Mouse (Mus musculus) layer of hippocampus, postnatal 14 days (tissue): ENCODE data around the gene Olfr303. TPM values are rescaled to one million over a fixed set of nuclear protein-coding genes. Genes with fewer than 3 reads are reported as not detected.
"Not testable (repeated sequence)": the region's sequence is repeated elsewhere in the genome, so short reads cannot be mapped to it uniquely, and the experiment has no call there.

Experiments
- DNase-seq, 2 experiments: peaks; one replicate each; pipeline ENCODE4 v3.0.0; 2021 to 2022; ENCODE audit warnings: low spot score in 2 of 2, mixed read lengths in 1 of 2
- long read RNA-seq, 2 experiments: library from polyadenylated mRNA; stranded (forward); transcript quantifications; one replicate each; pipeline ENCODE4 v2.0.0; 2021
- total RNA-seq, 2 experiments: library from RNA; stranded (reverse); gene quantifications; 2 replicates each; pipeline ENCODE4 v1.2.3; 2021

The Olfr303 gene
- total RNA-seq: not detected
- long read RNA-seq, experiment 1: 0 reads
- long read RNA-seq, experiment 2: 0 reads

DNA sequence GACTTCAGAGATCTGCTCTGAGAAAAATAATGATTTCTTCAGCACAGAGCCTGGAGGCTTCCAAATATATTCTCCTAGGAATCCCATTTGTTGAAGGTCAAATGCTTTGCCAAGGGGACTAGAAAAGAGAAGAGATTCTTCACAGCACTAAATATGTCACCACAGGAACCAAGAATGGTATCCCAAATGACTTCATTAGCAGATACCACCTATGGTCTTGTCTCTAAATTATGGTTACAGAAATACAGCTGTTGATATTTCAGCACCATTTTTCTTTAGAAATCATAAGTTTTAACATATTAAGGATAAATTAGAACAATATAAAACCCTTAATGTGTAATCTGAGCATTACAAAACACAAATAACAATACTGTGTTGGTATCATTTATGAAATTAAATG lies at the start of gene Olfr303:
Olfr303 (minus strand) TSS at position 101 of the 400 bp plus-strand sequence.
- no peak for DNase-seq

DNA sequence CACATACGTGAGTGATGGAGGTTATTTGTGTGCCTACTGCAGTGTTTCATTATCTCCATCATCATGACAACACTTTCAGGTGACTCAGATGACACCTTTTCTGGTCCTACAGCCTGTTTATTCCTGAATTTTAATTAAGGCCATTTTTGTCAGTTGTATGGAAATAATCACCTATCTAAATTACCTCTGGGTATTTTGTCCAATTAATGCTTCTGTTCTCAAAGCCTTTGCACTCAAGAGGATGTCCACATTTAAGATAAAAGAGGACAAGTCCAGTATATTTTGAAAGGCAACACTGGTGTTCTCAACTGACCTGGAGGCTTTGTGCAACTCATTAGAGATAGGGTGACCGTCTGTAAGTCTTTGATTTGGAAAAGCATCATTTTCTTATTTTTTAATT lies 6.0 kb upstream of the Olfr303 start, which contains the start of gene Olfr301:
Olfr301 (plus strand) TSS at position 301 of the 400 bp plus-strand sequence.
- DNase-seq: no peak

DNA sequence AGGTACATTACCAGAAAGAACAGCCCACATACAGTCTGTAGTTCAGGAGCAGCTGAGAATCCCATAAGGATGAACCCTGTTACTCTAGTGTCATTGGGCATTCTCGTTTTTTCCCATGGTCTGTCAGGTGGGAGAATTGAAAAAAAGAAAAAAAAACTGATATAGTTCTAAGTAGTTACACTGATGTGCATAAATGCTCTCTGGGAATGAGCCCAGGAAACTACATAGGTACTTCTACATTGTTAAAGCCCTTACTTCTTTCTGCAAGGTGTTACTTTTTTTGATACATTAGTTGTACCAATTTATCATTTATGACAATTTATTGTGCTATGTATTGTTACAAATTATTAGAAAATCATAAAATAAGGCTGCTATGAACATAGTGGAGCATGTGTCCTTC lies 11.0 kb downstream of the Olfr303 start, which contains the start of gene Olfr304:
Olfr304 (minus strand) TSS at position 101 of the 400 bp plus-strand sequence.
- no peak for DNase-seq

DNA sequence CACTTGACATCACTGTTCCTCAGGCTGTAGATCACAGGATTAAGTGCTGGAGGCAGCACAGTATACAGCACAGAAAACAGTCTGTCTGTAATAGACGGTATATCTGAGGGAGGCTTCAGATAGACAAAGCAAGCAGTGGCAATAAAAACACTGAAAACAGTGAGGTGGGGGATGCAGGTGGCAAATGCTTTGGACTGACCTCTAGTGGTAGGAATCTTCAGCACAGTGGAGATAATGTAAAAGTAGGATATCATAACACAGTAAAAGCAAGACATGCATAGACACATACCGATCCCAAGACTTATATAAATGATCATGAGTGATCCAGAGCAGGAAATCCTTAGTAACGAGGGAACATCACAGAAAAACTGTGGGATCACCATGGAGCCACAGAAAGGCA lies 11.8 kb downstream of the Olfr303 start:
- no peak for DNase-seq

DNA sequence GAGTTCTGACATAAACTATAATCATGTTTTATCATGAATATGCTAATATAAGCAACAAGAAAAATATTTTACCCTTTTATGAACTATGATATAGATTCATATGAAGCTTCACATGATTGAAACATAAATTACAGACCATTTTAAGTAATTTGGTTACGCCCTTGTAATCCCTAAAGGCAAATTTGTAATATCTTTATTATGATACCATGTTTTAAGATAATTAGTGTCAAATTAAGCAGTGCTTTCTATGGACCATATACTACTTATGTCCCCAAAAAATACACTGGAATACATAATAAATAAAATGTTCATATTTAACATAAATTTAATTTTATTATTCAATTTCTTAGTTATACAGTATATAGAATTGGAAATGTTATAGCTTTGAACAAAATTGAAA lies 30.8 kb downstream of the Olfr303 start, which contains the start of gene Olfr305:
Olfr305 (minus strand) TSS at position 101 of the 400 bp plus-strand sequence.
- no peak for DNase-seq

DNA sequence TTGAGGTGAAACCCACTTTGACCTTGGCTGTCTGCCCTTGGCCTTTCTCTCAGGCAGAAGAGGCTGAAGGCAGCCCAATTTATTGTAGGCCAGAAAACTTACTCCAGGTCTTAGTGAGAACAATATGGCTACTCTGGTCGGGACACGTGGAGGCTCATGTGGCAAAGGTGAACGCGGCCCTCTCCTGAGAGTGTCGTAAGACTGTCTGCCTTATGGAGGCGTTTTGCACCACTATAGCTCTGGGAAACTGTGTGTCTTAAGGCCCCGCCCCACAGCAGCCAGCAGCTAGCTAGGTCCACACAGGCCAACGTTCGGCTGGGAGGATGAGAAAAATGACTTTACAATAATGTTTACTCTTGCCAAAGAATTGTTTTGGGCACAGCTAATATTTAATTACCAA lies 51.3 kb downstream of the Olfr303 start:
- DNase-seq: not testable (repeated sequence)

DNA sequence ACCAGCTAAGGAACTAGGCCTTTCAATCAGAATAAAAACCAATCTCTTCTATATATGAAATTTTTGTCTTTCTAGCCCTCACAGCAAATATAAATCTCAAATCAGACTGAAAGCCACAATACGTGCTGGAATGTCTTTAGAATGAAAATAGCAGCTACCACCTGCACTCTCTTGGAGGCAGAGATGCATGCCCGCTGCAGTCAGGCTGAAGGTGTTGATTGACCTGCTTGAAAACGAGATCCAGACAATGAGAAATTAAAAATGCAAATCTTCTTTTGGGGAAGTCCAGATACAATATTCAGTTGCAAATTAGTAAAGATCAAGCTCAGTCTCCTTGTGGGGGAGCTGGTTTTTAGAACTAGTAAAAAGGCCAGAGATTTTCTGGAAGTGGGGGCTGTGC lies 53.3 kb downstream of the Olfr303 start:
- DNase-seq: no peak

DNA sequence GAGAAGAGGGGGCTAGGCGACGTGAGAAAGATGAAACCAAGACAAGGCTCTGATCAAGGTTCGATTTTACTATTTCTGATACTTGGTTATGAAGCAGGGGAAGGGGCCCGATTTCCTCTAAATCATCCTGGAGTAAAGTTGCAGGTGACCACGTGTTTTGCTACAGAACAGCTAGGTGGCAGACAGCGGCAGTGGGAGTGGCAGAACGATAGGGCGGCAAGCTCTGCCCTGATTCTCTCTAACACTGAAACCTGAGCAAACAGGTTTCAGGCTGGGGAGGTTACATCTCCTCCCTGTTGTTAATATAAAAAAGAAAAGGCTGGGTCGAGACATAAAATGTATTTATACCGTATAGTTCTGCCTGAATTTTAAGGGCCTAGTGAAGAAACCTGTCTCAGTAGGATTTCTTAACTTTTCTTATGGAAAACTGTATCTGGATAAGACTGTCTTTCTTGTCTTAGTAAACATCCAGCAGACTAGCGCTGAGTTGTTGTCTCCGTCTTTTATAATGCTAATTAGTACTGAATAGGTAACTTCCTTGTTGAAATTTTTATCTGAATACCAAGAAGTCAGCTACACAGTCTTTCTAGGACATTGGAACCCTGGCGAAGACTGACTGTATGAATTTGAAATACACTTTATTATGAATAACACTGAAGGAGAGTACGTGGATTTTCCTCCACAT lies 54.6 kb downstream of the Olfr303 start:
- DNase-seq: no peak

Other genes with a start within 250 kb of the Olfr303 start
- gene Vmn2r75, start 226.0 kb downstream of the Olfr303 start, total RNA-seq: not detected
- not detected for gene Vmn2r76, start 151.5 kb downstream of the Olfr303 start, total RNA-seq
- gene Olfr310, start 120.6 kb downstream of the Olfr303 start, total RNA-seq: not detected
- gene Olfr309, start 84.1 kb downstream of the Olfr303 start, total RNA-seq: not detected
- gene Olfr308, start 72.2 kb downstream of the Olfr303 start, total RNA-seq: not detected
- not detected for gene Olfr307, start 60.2 kb downstream of the Olfr303 start, total RNA-seq
- gene Olfr305, start 30.9 kb downstream of the Olfr303 start, total RNA-seq: not detected
- gene Olfr304, start 11.1 kb downstream of the Olfr303 start, total RNA-seq: not detected
- gene Olfr301, start 6.1 kb upstream of the Olfr303 start, total RNA-seq: not detected
- gene Olfr299, start 62.1 kb upstream of the Olfr303 start, total RNA-seq: not detected
- gene Olfr298, start 94.7 kb upstream of the Olfr303 start, total RNA-seq: not detected
- gene Olfr297, start 122.2 kb upstream of the Olfr303 start, total RNA-seq: not detected
- not detected for gene Olfr295, start 186.1 kb upstream of the Olfr303 start, total RNA-seq
- not detected for gene Olfr294, start 218.9 kb upstream of the Olfr303 start, total RNA-seq